Mouse (Mus musculus) CD4-positive, CD25-positive, alpha-beta regulatory T cell, adult 4 months (primary cell): ENCODE data around the gene Ifitm10. TPM values are rescaled to one million over a fixed set of nuclear protein-coding genes. Genes with fewer than 3 reads are reported as not detected.

ENCODE experiments used
- ATAC-seq: one replicate; pipeline ENCODE4 v1.8.0; 2017
- polyA plus RNA-seq, 2 experiments: library from polyadenylated mRNA; unstranded; fragments of 100-300 nt; shearing (Covaris generic); gene quantifications; one replicate each; pipeline ENCODE4 v1.2.1; 2017

Gene Ifitm10
- polyA plus RNA-seq, 2 experiments from 2014 or later = 0.91 TPM; not detected in 1

DNA sequence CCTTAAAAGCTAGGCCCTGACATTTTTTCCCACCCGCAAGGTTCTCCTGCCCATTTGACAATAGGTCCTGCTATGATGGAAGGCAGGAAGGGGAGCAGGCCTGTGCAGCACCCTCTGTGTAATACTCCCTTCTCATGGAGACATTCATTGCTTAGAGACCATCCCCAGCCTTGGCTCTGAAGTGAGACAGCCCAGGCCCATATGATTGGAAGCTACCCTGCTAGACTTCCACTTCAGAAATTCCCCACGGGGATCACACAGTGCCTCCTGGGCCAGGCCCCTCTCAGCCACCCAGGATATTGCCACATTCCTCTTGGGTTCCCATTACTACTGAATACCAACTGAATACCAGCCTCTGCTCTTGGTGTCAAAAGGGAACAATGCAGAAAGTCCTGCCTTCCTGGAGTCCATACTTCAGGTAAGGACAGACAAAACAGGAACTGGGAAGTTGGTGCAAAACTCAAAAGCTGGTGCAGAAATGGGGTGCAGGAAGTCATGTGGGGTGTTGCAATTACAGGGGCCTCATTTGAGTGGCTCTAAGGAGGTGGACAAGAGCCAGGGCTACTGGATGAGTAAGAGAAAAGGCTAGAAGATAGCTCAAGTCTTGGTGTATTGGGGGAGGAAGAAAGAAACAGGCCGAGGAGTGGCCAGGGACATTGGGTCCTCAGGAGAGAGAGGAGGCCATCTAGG, 16.6 kb upstream of the Ifitm10 start:
- ATAC-seq = no peak

GRCm38 (mm10) chr7:142388740-142389139, 15.2 kb upstream of the Ifitm10 start:
- ATAC-seq = no peak

GRCm38 (mm10) chr7:142388198-142388597, 14.6 kb upstream of the Ifitm10 start:
- ATAC-seq = no peak

DNA sequence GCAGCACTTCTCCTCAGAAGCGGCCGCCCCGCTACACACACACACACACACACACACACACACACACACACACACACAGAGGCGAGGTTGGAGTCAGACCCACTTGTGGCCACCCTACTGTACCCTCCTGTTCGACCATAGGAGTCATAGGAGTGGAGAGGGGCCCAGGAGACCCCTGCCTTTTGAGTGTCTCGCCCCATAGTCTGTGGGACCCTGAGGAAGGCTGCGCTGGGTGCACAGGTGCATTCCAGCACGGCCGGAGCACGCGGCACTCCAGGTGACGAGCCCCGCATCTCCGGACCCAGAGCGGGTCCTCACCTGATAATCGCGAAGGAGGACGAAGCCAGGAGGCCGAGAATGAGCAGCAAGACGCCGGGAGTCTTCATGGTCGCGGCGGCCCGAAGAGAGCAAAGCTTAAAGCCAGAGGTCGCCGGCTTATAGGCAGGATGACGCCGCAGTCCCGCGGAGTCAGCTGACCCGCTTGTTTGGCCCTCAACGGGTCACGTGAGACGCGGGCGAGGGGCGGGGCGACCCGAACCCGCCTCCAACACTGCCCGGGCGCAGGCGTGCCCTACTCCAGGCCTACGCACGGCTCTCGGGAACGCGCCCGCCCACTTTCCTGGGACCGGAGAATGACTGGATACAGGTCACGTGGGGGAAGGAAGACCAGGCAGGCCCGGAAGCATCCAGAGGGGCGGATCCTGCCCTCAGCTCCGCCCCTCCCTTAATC, 14.0 kb upstream of the Ifitm10 start, which contains the start of gene Ctsd:
Ctsd (minus strand) TSS at position 620 of the 730 bp plus-strand sequence.
- peak; percentile 88 for ATAC-seq

DNA sequence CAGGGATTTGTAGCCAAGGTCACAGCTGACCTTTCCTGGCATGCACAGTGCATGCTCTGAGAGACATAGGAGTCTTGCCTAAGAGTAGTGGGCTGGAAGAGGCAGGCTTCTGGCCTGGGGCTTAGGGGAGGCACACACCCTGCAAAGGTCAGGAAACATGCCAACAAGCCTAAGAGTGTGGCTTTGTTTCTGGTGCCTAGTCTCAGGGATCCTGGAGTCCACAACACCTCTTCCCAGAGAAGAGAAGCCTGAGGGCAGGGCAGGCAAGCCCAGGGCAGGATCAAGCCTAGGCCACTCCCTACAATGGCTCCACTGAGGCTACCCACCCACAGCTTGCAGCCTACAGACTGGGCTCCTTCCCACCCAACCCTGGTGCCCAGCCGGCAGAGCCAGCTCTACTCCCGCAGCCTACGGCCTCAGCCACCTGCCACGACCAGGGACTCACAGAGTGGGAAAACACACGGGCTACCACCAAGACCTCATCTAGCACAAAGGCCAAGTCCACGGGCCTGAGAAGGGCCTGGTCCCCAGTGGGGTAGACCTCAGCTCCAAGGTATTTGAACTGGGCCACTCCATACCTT, 13.2 kb upstream of the Ifitm10 start:
- no peak for ATAC-seq

DNA sequence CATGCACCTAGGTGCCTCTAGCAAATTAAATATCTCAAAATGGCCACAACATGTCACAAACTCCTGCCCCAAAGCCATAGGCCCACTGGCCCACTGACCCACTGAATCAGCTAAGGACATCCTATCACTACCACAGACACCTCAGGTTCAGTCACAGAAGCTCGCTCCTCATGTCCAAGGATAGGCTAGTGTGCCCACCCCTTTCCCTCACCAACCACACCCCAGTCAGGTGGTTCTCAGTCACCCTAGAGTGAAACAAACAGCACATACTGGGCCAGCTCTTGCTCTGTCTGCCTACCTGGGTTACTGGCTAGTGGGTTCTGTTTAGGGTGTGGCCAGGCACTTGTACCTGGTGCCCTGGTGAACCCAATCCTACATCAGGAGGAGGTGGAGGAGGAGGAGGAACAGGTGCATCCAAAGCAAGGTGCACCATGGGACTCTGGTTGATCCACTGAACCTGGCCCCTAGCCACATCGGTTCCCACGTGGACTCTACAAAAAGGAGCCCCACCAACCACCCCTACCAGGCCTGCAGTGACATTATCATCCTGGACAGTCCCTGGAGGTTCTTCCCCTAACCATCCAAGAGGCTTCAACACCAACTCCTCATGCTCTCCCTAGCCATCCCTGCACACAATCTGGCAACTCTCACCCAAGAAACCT, 12.3 kb upstream of the Ifitm10 start:
- no peak for ATAC-seq

DNA sequence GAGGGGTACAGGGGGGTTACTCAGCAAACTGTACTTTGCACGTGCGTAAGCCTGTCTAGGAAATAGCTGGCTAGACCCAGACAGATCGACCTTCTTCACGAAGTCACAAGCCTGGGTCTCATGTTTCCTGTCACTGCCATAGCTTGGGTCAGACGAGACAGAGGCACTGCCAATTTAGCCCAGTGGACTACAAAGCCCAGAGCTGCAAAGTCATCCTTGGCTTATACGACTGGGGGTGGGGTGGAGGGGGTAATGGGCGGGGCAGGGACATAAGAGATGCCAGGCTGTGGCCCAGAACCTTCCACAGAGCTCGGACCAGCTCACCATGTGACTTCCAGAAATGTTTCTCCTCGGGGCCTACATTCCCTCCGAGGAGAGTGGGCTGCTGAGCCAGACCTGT, 10.8 kb upstream of the Ifitm10 start:
- no peak for ATAC-seq

DNA sequence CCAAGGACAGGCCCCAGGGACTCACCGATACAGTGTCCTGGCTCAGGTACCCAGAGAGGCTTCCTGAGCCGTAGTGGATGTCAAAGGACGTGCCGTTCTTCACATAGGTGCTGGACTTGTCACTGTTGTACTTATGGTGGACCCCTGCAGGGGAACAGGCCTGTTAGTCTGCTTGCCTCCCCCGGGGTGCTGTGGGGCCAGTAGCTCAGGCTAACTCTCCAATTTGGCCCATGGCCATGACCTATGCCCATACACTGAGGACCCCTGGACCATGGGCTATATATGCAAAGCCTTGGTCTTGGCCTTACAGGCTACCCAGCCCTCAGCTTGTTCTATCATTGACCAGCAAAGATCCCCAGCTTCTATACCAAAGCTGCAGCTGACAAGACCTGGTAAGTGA, 9.0 kb upstream of the Ifitm10 start, which contains the start of gene Gm49369:
Gm49369 (minus strand) TSS at position 101 of the 400 bp plus-strand sequence.
- no peak for ATAC-seq

GRCm38 (mm10) chr7:142381175-142381574, 7.6 kb upstream of the Ifitm10 start:
- ATAC-seq = peak; percentile 95

GRCm38 (mm10) chr7:142379186-142379585, 5.6 kb upstream of the Ifitm10 start:
- ATAC-seq = no peak

DNA sequence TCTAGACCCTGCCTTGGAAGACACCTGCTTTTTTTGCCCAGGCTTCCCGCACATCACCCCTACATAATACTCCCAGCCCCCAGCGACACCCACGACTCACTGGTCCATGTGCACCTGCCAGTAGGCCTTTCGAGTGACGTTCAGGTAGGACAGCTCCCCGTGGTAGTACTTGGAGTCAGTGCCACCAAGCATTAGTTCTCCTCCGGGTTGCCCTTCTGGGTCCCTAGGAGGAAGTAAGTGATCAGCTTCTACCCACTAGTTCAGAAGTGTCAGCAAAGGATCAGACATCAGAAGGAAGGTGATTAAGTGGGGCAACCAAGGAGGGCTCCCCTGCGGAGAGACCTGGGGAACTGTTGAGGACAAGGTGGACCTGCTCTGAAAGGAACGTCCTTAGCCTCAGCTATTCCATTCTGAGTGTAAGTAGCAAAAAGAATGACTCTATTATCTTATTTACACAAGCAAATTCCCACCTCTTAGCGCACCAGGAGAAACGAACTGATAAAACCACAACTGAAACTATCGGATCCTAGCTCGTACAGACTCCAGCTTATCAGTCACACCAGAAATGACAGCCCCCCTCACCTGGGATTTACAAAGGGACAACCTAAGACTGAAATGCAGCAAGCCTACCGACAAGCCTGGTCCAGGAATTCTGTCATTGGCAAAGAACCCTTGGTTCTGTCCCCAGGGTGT, 3.8 kb upstream of the Ifitm10 start:
- no peak for ATAC-seq

- no peak for ATAC-seq
Observed at GRCm38 (mm10) chr7:142376096-142376495, 2.5 kb upstream of the Ifitm10 start.

DNA sequence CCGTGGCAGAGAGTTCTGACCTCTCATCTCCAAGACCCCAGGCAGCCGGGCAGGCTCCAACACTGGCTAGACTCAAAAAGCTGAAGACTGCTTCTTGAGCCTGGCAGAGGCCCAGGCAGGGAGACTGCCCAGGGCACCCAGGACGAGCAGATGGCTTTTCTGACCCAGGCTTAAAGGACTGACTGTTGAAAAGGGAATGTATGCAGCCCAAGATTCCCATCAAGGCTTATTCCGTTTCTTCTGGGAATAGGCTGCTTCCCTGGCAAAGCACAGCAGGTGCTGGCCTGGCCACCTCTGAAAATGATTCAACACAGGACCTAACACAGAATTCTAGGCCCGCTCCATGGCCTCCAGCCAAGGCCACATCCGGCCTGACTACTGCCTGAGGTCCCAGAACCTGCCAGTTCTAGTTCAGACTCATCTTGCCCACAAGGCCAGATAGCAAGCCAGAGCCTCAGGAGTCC, 1.7 kb upstream of the Ifitm10 start:
- no peak for ATAC-seq

DNA sequence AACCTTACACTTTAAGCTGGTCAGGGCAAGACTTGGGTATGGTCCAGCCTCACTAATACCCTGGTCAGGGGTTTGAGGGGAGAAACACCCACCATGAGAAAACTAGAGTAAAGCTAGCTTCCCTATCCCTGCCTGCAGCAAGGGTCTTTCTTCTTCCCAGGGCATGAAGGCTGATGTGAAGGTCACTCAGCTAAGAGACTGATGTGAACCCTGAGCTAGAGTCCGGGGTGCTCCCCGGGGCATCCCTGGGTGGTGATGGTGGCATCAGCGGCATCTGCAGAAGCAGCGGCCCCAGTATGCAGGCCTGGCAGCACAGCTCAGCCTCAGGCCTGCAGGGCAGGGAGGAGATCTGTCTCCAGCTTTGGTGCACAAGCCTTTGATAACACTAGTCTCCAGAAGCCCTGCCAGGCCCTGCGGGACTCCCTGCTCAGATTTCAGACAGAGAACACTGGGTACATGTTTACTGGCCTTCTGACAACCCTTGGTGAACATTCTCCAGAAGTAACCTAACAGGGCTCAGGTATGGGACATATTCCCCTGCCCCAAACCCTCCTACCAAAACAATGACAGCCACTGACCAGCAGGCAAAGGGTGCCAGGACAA, 961 bp upstream of the Ifitm10 start:
- no peak for ATAC-seq

DNA sequence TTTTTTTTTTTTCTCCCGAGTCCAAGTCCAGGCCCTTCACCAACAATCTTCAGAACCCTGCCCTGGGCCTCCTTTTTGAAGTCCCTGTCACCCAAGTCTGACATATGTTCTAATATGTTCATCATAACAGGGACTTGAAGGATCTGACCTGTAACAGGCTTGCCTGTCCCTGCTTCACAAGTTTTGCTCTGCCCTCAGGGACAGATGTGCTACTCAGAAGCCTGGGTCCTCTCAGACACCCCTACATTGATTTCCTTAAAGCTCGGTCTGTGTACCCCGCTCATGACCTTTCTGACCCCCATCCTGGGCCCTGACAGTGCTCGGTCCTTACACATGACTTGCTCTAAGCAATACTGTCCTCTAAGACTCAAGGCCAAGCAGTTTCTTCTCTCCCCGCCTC, 514 bp downstream of the Ifitm10 start:
- no peak for ATAC-seq

- peak; percentile 34 for ATAC-seq
Observed at GRCm38 (mm10) chr7:142371768-142372661, 1.5 kb downstream of the Ifitm10 start.

DNA sequence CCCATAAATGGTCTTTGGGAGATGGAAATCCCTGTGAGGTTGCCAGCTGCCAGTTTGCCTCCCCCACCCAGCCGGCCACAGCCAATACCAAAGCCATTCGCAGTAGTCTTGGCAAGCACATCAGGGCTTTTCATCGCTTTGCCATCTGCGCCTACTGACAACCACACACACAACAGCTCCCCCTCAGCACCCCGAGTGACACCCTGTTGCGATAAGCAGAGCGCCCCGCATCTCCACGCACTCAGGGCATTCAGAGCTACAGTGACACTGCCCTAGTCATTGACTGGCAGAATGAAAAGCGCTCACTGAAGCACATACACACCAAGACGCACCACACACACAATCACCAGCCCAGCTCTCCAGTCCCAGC, 2.2 kb downstream of the Ifitm10 start:
- ATAC-seq = no peak

DNA sequence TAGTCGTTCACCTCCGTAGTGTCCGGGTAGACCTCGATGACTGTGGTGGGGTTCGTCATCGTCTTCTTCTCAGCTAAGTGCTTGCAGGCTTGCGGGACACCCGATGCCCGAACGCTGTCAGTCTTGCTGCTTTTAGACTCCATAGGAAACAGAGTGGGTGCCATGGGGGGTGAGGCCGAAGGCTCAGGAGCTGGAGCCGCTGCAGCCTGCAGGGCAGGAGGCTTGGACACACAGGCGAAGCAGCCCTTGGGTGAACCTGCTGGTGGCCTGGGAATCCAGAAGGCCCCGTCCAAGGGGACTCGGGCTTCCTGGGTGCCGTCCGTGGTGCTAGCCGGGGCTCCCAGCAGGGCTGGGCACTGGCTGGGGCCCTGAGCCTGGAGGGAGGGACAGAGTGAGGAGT, 2.6 kb downstream of the Ifitm10 start:
- ATAC-seq = no peak

DNA sequence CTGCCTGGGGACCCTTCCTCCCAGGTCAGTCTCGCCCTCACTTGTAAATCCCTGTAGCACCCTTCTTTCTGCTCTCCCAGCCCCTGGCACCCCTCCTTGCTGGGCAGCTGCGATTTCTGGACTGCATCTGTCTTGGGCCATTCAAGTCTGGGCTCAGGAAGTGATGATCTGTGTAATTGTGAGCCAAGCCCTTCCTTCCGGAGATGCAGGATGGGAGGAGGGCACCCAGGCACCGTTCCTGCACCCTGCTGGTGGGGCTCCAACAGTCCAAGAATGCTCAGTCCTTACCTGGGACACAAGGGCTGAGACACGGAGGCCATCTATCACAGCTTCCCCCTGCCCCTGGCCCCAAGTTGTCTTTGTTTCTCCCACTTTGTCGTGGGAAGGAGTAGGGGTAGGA, 3.7 kb downstream of the Ifitm10 start:
- no peak for ATAC-seq

DNA sequence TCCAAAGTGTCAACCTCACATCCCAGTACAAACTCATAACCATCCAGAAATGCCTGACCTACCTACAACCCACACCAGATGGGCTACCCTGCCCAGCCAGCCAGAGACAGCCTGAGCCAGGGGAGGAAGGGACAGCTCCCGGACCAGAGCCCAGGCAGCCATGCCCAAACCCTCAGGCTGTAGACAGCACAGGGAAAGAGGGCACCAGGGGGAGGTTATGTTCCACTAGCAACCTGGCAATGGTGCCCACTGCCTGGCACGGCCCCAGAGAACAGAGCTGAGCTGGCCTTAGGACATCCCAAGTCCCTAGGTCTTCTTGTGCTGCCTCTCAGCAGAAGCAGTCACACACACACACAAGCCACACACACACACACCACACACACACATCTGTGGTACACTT, 4.7 kb downstream of the Ifitm10 start:
- ATAC-seq = no peak

GRCm38 (mm10) chr7:142363107-142363506, 10.4 kb downstream of the Ifitm10 start:
- ATAC-seq = no peak
